Mouse (Mus musculus) lung, postnatal 0 days (tissue): ENCODE data around the gene Serpina6. TPM values are rescaled to one million over a fixed set of nuclear protein-coding genes. Genes with fewer than 3 reads are reported as not detected.
A peak's percentile ranks its signal among the peaks of the same experiment; 100 is the strongest.

Experiments
- ATAC-seq: fragments of 200-750 bp; cut with Nextera tagmentation; 2 replicates; pipeline ENCODE4 v1.8.0; 2017; ENCODE audit warnings: moderate library complexity
- DNase-seq: peaks from one replicate; pipeline ENCODE4 v3.0.0-alpha.2; 2016; ENCODE audit warnings: low spot score
- H3K27ac ChIP-seq: fragments of 300-500 bp; sonication (generic); 2 replicates; pipeline ENCODE4 v1.5.1; 2014; ENCODE audit warnings: antibody characterized with exemption, mild to moderate bottlenecking, low read length, mixed read lengths
- H3K27me3 ChIP-seq: fragments of 300-500 bp; sonication (generic); replicated peaks from 2 replicates; pipeline ENCODE4 v1.6.1; 2014; ENCODE audit warnings: low read length, mixed read lengths; ENCODE audit not compliant: insufficient read depth
- H3K36me3 ChIP-seq: fragments of 300-500 bp; sonication (generic); 2 replicates; pipeline ENCODE4 v1.6.1; 2014; ENCODE audit warnings: low read length, mixed read lengths; ENCODE audit not compliant: insufficient read depth
- H3K4me1 ChIP-seq: fragments of 300-500 bp; sonication (generic); 2 replicates; pipeline ENCODE4 v1.6.1; 2014; ENCODE audit warnings: antibody characterized with exemption, low read depth, low read length, mixed read lengths; ENCODE audit not compliant: insufficient read depth
- H3K4me2 ChIP-seq: fragments of 300-500 bp; sonication (generic); replicated peaks from 2 replicates; pipeline ENCODE4 v1.6.1; 2014; ENCODE audit warnings: low read depth, mild to moderate bottlenecking, low read length, moderate library complexity, mixed read lengths
- H3K4me3 ChIP-seq: fragments of 300-500 bp; sonication (generic); 2 replicates; pipeline ENCODE4 v1.5.1; 2014; ENCODE audit warnings: low read depth, low read length
- H3K9ac ChIP-seq: fragments of 300-500 bp; sonication (generic); replicated peaks from 2 replicates; pipeline ENCODE4 v1.6.1; 2014; ENCODE audit warnings: low read depth, mild to moderate bottlenecking
- H3K9me3 ChIP-seq: fragments of 300-500 bp; sonication (generic); 2 replicates; pipeline ENCODE4 v1.6.1; 2016; ENCODE audit warnings: low read length, mixed read lengths
- CTCF ChIP-seq: IDR thresholded peaks from 2 replicates; pipeline ENCODE4 v1.5.1; 2016; ENCODE audit warnings: antibody characterized with exemption, mild to moderate bottlenecking
- EP300 ChIP-seq: IDR thresholded peaks from 2 replicates; pipeline ENCODE4 v1.6.1; 2016; ENCODE audit warnings: antibody characterized with exemption, mild to moderate bottlenecking, control low read depth
- WGBS: fragments of 180-500 bp; shearing (Covaris S2); extraction: QIAGEN DNeasy Blood & Tissue Kit; methylation state at CpG from one replicate; pipeline ENCODE4 v1.1.7; 2014; 5-methylcytosine and 5-hydroxymethylcytosine counted together
- polyA plus RNA-seq: library from polyadenylated mRNA; unstranded; fragments of >200 nt; fragmentation: Nextera tagmentation; extraction: Ambion mirVana; gene quantifications from 2 replicates; pipeline ENCODE4 v1.2.1, GENCODE M21; 2015

Serpina6 gene
- polyA plus RNA-seq, 1 experiment from 2014 or later, result not detected

DNA sequence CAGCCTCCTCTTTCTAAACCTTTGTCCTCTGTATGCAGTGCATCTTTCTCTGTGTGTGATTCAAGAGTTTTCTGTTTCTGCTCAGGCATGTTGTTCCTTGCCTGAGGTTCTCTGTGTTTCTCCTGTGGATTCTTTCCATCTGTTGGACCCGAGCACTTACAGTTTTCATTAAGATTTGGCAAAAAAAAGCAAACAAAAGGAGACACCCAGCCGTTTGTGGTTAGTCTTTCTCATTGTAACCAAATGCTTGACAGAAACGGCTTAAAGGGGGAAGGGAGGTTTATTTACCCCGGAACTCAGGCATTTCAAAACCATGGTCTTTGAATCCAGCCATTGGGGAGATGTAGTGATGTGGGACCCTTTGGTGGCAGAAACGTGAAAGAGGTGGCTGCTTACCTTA lies 12.4 kb downstream of the Serpina6 start:
- Histone ChIP-seq H3K27ac (no peak overlapping the region), H3K9ac (no peak overlapping the region), H3K27me3 (no peaks in the 10 kb centered on the region), H3K4me1 (no peaks in the 10 kb centered on the region), H3K9me3 (no peaks in the 10 kb centered on the region), H3K4me2 (no peak overlapping the region), H3K36me3 (no peaks in the 10 kb centered on the region), H3K4me3 (no peak overlapping the region)
- WGBS, result 10% methylated on average over 5 of the region's 5 CpGs
- DNase-seq, result no peak
- TF ChIP-seq CTCF, result no peak
- TF ChIP-seq EP300, result no peak
- ATAC-seq, result no peak

DNA sequence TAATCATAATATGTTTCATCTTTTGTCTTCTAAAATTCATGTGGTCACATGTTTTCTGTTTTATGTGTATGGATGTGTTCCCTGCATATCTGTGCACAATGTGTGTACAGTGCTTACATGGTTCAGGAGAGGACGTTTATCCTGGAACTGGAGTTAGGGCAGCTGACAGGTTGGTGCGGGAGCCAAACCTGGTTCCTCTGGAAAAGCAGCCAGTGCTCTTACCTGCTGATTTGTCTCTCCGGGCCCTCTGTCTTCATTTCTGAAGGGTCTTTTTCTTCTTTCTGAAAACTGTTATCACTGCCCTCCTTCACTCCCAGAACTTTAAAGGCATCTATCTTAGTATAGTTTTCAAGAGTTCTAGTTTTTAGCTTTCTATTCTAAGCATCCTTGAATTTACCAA lies 13.2 kb downstream of the Serpina6 start:
- DNase-seq (no peak), ATAC-seq (no peak)
- Histone ChIP-seq H3K4me1 (no peaks in the 10 kb centered on the region), H3K9ac (no peak overlapping the region), H3K27me3 (no peaks in the 10 kb centered on the region), H3K4me3 (no peak overlapping the region), H3K4me2 (no peak overlapping the region), H3K9me3 (no peaks in the 10 kb centered on the region), H3K36me3 (no peaks in the 10 kb centered on the region), H3K27ac (no peak overlapping the region)
- no peak for TF ChIP-seq CTCF
- 69% methylated on average over 3 of the region's 3 CpGs for WGBS

DNA sequence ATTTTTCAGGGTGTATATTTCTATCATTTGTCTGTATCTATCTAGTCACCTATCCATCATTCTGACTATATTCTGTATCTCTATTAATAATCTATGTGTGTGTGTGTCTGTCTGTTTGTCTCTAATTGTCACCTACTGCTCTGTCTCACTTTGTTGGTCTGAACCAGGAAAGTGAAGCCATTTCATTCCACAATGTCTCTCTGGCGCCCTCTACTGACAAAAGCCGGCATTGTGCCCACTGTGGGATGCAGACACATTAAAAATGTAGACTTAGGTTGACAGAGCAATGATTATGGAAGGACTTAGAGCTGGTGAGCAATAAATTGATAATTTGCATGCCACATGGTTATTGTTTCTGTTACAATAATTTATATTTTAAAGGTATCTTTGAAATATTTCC lies 13.7 kb downstream of the Serpina6 start:
- H3K27ac ChIP-seq, result no peak overlapping the region
- no peaks in the 10 kb centered on the region for H3K27me3 ChIP-seq
- H3K9ac ChIP-seq, result no peak overlapping the region
- no peaks in the 10 kb centered on the region for H3K4me1 ChIP-seq
- DNase-seq, result peak; percentile 61
- WGBS, result 2% methylated on average over 2 of the region's 2 CpGs
- no peak overlapping the region for H3K4me3 ChIP-seq
- no peaks in the 10 kb centered on the region for H3K36me3 ChIP-seq
- H3K9me3 ChIP-seq, result no peaks in the 10 kb centered on the region
- peak; percentile 26; the same call in 1 of the 2 replicates for ATAC-seq
- TF ChIP-seq EP300, result no peak
- peak; percentile 92 for TF ChIP-seq CTCF
- H3K4me2 ChIP-seq, result no peak overlapping the region

DNA sequence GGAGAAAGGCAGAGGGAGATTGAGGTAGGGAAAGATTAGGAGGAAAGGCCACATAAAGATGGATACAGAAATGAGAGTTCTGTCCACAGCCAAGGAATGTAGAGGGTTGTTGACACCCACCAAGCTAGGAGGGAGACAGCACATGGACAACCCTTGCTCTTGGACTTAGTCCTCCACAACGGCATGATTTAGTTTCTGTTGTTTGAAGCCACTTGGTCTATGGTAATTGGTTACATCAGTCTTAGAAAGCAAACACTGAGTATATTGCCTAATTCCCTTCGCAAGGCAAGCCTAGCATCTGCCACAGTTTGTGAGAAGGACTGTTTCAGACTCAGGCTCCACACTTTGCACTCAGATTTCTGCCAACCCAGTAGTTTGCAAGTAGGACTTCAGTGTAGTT lies 21.2 kb downstream of the Serpina6 start:
- H3K4me2 ChIP-seq, result no peak overlapping the region
- no peaks in the 10 kb centered on the region for H3K27me3 ChIP-seq
- TF ChIP-seq EP300 (no peak), CTCF (no peak)
- no peak overlapping the region for H3K4me3 ChIP-seq
- H3K36me3 ChIP-seq, result no peaks in the 10 kb centered on the region
- no peak for DNase-seq
- ATAC-seq, result no peak
- H3K9ac ChIP-seq, result no peak overlapping the region
- H3K4me1 ChIP-seq, result no peaks in the 10 kb centered on the region
- H3K9me3 ChIP-seq, result no peaks in the 10 kb centered on the region
- H3K27ac ChIP-seq, result no peak overlapping the region
- WGBS, result 62% methylated on average over 2 of the region's 2 CpGs

DNA sequence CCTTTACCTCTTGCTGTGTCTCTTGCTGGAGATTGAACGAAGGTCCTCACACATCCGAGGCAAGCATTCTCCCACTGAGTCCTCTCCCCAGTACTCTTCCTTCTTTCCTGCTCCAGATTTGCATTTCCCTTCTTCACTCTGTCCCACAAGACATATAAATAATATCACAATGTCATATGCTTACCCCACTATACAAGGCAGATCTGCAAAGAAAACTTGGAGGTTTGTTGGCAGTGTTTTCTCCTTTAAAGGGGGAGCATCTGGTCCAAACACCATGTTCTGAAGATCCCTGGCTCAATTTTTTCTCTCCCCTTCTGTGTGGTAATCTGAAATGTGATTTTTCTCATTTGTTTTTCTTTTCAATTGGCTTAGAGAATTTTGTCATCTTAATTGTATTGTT lies 22.6 kb downstream of the Serpina6 start:
- no peaks in the 10 kb centered on the region for H3K36me3 ChIP-seq
- no peaks in the 10 kb centered on the region for H3K27me3 ChIP-seq
- 87% methylated on average over 2 of the region's 2 CpGs for WGBS
- H3K9me3 ChIP-seq, result no peaks in the 10 kb centered on the region
- H3K27ac ChIP-seq, result no peak overlapping the region
- no peak for TF ChIP-seq CTCF
- TF ChIP-seq EP300, result no peak
- no peaks in the 10 kb centered on the region for H3K4me1 ChIP-seq
- ATAC-seq (no peak), DNase-seq (no peak)
- no peak overlapping the region for H3K4me3 ChIP-seq
- H3K4me2 ChIP-seq, result no peak overlapping the region
- no peak overlapping the region for H3K9ac ChIP-seq

DNA sequence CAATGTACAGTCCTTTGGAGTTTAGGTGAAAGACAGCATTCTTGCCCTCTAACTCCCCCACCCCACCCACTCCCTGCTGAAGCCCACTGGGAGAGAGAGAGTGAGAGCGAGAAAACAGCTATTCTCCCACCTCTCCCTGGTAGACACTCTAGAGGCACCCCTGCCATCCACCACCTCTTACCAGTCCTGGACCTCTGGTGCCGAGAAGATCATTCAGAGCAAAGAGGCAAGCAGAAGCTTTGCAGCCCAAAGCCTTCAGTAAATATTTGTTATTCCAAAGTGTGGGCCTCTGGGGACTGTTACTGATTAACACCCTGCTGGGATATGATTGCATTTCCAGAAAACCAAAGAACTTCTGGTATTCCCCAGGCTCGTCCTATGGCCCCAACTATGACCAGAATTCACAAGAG lies 25.8 kb downstream of the Serpina6 start, which contains the start of gene Serpina10:
Serpina10 (minus strand) TSS at position 242 of the 410 bp plus-strand sequence.
- no peak within 1 kb of the TSS for H3K4me3 ChIP-seq
- TF ChIP-seq CTCF (no peak), EP300 (no peak)
- no peak within 1 kb of the TSS for H3K9ac ChIP-seq
- no peak within 1 kb of the TSS for H3K4me2 ChIP-seq
- 55% methylated on average over 3 of the region's 3 CpGs for WGBS
- ATAC-seq (no peak), DNase-seq (no peak)
- H3K27ac ChIP-seq, result no peak within 1 kb of the TSS
- no peaks in the 10 kb centered on the region for H3K4me1 ChIP-seq
- no peaks in the 10 kb centered on the region for H3K36me3 ChIP-seq
- no peaks in the 10 kb centered on the region for H3K27me3 ChIP-seq
- H3K9me3 ChIP-seq, result no peaks in the 10 kb centered on the region

DNA sequence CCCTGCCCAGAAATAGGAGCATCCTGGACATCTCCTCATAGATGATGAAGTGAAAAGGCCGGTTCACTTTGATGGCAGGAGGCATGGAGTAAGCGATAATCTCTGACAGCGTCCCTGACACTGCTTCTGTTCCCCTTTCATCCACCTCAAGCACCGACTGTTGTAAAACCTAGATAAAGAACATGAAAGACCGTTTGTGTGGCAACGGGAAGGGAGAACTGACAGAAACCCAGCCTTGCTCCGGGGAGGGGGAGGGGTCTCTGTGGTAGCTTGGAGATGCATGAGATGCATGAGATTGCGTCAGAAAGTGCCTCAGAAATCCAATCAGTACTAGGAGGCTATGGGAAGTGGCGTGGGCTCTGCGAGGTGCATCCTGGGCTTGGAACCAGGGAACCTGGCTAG lies 40.2 kb downstream of the Serpina6 start:
- no peak overlapping the region for H3K4me2 ChIP-seq
- no peaks in the 10 kb centered on the region for H3K27me3 ChIP-seq
- no peak overlapping the region for H3K27ac ChIP-seq
- no peaks in the 10 kb centered on the region for H3K4me1 ChIP-seq
- H3K4me3 ChIP-seq, result no peak overlapping the region
- H3K9me3 ChIP-seq, result no peaks in the 10 kb centered on the region
- H3K9ac ChIP-seq, result no peak overlapping the region
- ATAC-seq, result no peak
- 53% methylated on average over 10 of the region's 10 CpGs for WGBS
- no peak for DNase-seq
- TF ChIP-seq CTCF (no peak), EP300 (no peak)
- H3K36me3 ChIP-seq, result no peaks in the 10 kb centered on the region
